Mouse (Mus musculus): ENCODE measurements around the gene Sugp2. TPM values are rescaled to one million over a fixed set of nuclear protein-coding genes. Genes with fewer than 3 reads are reported as not detected.
A peak's percentile ranks its signal among the peaks of the same experiment; 100 is the strongest.
"Not testable (repeated sequence)": the region's sequence is repeated elsewhere in the genome, so short reads cannot be mapped to it uniquely, and the experiment has no call there.

The Sugp2 gene
- polyA plus RNA-seq, 1 experiment = 149 TPM

- DNase-seq (ENCODE audit: low read depth) = no peak
- TF ChIP-seq CTCF (IDR thresholded peaks at IDR 0.05; ENCODE audit: borderline replicate concordance, extremely low read depth, insufficient read depth, insufficient read length) (no peak), POLR2A (IDR thresholded peaks at IDR 0.05; ENCODE audit: borderline replicate concordance, extremely low read depth, insufficient read depth, insufficient read length, poor library complexity, severe bottlenecking) (no peak)
Observed at GRCm38 (mm10) chr8:70210538-70210937, 23.5 kb upstream of the Sugp2 start.

GRCm38 (mm10) chr8:70211275-70211674 is 22.8 kb upstream of the Sugp2 start:
- DNase-seq (ENCODE audit: low read depth) = no peak
- TF ChIP-seq POLR2A (IDR thresholded peaks at IDR 0.05; ENCODE audit: borderline replicate concordance, extremely low read depth, insufficient read depth, insufficient read length, poor library complexity, severe bottlenecking) = no peak
- no peak for TF ChIP-seq CTCF (IDR thresholded peaks at IDR 0.05; ENCODE audit: borderline replicate concordance, extremely low read depth, insufficient read depth, insufficient read length)

GRCm38 (mm10) chr8:70211726-70212111 is 22.3 kb upstream of the Sugp2 start:
- no peak for TF ChIP-seq POLR2A (IDR thresholded peaks at IDR 0.05; ENCODE audit: borderline replicate concordance, extremely low read depth, insufficient read depth, insufficient read length, poor library complexity, severe bottlenecking)
- no peak for TF ChIP-seq CTCF (IDR thresholded peaks at IDR 0.05; ENCODE audit: borderline replicate concordance, extremely low read depth, insufficient read depth, insufficient read length)
- DNase-seq (ENCODE audit: low read depth) = peak; percentile 32

GRCm38 (mm10) chr8:70212112-70213055 is 21.6 kb upstream of the Sugp2 start, which contains the start of gene Slc25a42:
Gene Slc25a42, minus strand, starts transcription at chr8:70212305.
- peak; percentile 100 for DNase-seq (ENCODE audit: low read depth)
- TF ChIP-seq CTCF (IDR thresholded peaks at IDR 0.05; ENCODE audit: borderline replicate concordance, extremely low read depth, insufficient read depth, insufficient read length) (no peak), POLR2A (IDR thresholded peaks at IDR 0.05; ENCODE audit: borderline replicate concordance, extremely low read depth, insufficient read depth, insufficient read length, poor library complexity, severe bottlenecking) (peak; percentile 53; the same call in 1 of the 2 replicates)

GRCm38 (mm10) chr8:70214411-70214810 is 19.6 kb upstream of the Sugp2 start:
- DNase-seq (ENCODE audit: low read depth) = no peak
- TF ChIP-seq POLR2A (IDR thresholded peaks at IDR 0.05; ENCODE audit: borderline replicate concordance, extremely low read depth, insufficient read depth, insufficient read length, poor library complexity, severe bottlenecking) (no peak), CTCF (IDR thresholded peaks at IDR 0.05; ENCODE audit: borderline replicate concordance, extremely low read depth, insufficient read depth, insufficient read length) (no peak)

GRCm38 (mm10) chr8:70215092-70215491 is 18.9 kb upstream of the Sugp2 start:
- no peak for TF ChIP-seq CTCF (IDR thresholded peaks at IDR 0.05; ENCODE audit: borderline replicate concordance, extremely low read depth, insufficient read depth, insufficient read length)
- no peak for TF ChIP-seq POLR2A (IDR thresholded peaks at IDR 0.05; ENCODE audit: borderline replicate concordance, extremely low read depth, insufficient read depth, insufficient read length, poor library complexity, severe bottlenecking)
- DNase-seq (ENCODE audit: low read depth) = no peak

GRCm38 (mm10) chr8:70216161-70216560 is 17.9 kb upstream of the Sugp2 start:
- DNase-seq (ENCODE audit: low read depth) = not testable (repeated sequence)

- TF ChIP-seq POLR2A (IDR thresholded peaks at IDR 0.05; ENCODE audit: borderline replicate concordance, extremely low read depth, insufficient read depth, insufficient read length, poor library complexity, severe bottlenecking) = no peak
- TF ChIP-seq CTCF (IDR thresholded peaks at IDR 0.05; ENCODE audit: borderline replicate concordance, extremely low read depth, insufficient read depth, insufficient read length) = no peak
- peak; percentile 39 for DNase-seq (ENCODE audit: low read depth)
Observed at GRCm38 (mm10) chr8:70216566-70216965, 17.5 kb upstream of the Sugp2 start.

GRCm38 (mm10) chr8:70217441-70217840 is 16.6 kb upstream of the Sugp2 start:
- DNase-seq (ENCODE audit: low read depth) = no peak
- no peak for TF ChIP-seq POLR2A (IDR thresholded peaks at IDR 0.05; ENCODE audit: borderline replicate concordance, extremely low read depth, insufficient read depth, insufficient read length, poor library complexity, severe bottlenecking)
- no peak for TF ChIP-seq CTCF (IDR thresholded peaks at IDR 0.05; ENCODE audit: borderline replicate concordance, extremely low read depth, insufficient read depth, insufficient read length)

- DNase-seq (ENCODE audit: low read depth) = peak; percentile 18
- TF ChIP-seq POLR2A (IDR thresholded peaks at IDR 0.05; ENCODE audit: borderline replicate concordance, extremely low read depth, insufficient read depth, insufficient read length, poor library complexity, severe bottlenecking) = no peak
- TF ChIP-seq CTCF (IDR thresholded peaks at IDR 0.05; ENCODE audit: borderline replicate concordance, extremely low read depth, insufficient read depth, insufficient read length) = no peak
Observed at GRCm38 (mm10) chr8:70219107-70219684, 14.8 kb upstream of the Sugp2 start.

- DNase-seq (ENCODE audit: low read depth) = no peak
- TF ChIP-seq POLR2A (IDR thresholded peaks at IDR 0.05; ENCODE audit: borderline replicate concordance, extremely low read depth, insufficient read depth, insufficient read length, poor library complexity, severe bottlenecking) = no peak
- TF ChIP-seq CTCF (IDR thresholded peaks at IDR 0.05; ENCODE audit: borderline replicate concordance, extremely low read depth, insufficient read depth, insufficient read length) = no peak
Observed at GRCm38 (mm10) chr8:70220236-70220840, 13.7 kb upstream of the Sugp2 start.

All from brain, embryonic 14.5 days (tissue).